In genomic region chr10:4290561-4290960, GRCm38 (mm10) we compare ENCODE assay signal across 21 mouse cellular contexts. TPM values are rescaled to one million over a fixed set of nuclear protein-coding genes. Genes with fewer than 3 reads are reported as not detected.
A peak's percentile ranks its signal among the peaks of the same experiment; 100 is the strongest.
DNase-seq lines count a peak whose midpoint lies in the region; ATAC-seq lines count a peak whose summit lies in the region.
"Had no signal": no experiment of that assay in that cellular context is flagged by ENCODE, and none has a peak within 500 bp of the region (broad histone marks: within the 10 kb centered on the region; RNA-seq: fewer than 3 reads in every experiment).

No protein-coding gene starts in this region.

- no peaks in the 10 kb centered on the region for H3K9me3 ChIP-seq in hindbrain, embryonic 11.5 days (ENCODE audit: control insufficient read depth, low read length)
- H3K9me3 ChIP-seq in hindbrain, embryonic 14.5 days (ENCODE audit: control insufficient read depth, low read length): no peaks in the 10 kb centered on the region
- H3K9me3 ChIP-seq in neural tube, embryonic 11.5 days (ENCODE audit: control insufficient read depth, low read length): no peaks in the 10 kb centered on the region
- no peaks in the 10 kb centered on the region for H3K9me3 ChIP-seq in hindbrain, embryonic 16.5 days (ENCODE audit: control insufficient read depth, low read length)
- H3K9me3 ChIP-seq: embryonic facial prominence, embryonic 12.5 days; heart, embryonic 15.5 days had no signal

- H3K36me3 ChIP-seq in hindbrain, embryonic 11.5 days (ENCODE audit: control insufficient read depth, insufficient read depth, low read length): no peaks in the 10 kb centered on the region
- H3K36me3 ChIP-seq in hindbrain, embryonic 14.5 days (replicated peaks; ENCODE audit: control insufficient read depth, insufficient read depth): no peaks in the 10 kb centered on the region
- no peaks in the 10 kb centered on the region for H3K36me3 ChIP-seq in neural tube, embryonic 11.5 days (ENCODE audit: control insufficient read depth, insufficient read depth, low read length)
- no peaks in the 10 kb centered on the region for H3K36me3 ChIP-seq in hindbrain, embryonic 16.5 days (ENCODE audit: control insufficient read depth, insufficient read depth, low read length)
- H3K36me3 ChIP-seq: embryonic facial prominence, embryonic 12.5 days; heart, embryonic 15.5 days had no signal

- no peak overlapping the region for H3K4me2 ChIP-seq in hindbrain, embryonic 11.5 days (replicated peaks; ENCODE audit: low read depth, low read length)
- no peak overlapping the region for H3K4me2 ChIP-seq in hindbrain, embryonic 14.5 days (replicated peaks)
- no peak overlapping the region for H3K4me2 ChIP-seq in neural tube, embryonic 11.5 days (ENCODE audit: low read depth)
- H3K4me2 ChIP-seq in hindbrain, embryonic 16.5 days (ENCODE audit: low read length): no peak overlapping the region
- H3K4me2 ChIP-seq: embryonic facial prominence, embryonic 12.5 days; heart, embryonic 11.5 days; heart, embryonic 15.5 days had no signal

- H3K27me3 ChIP-seq in hindbrain, embryonic 11.5 days (ENCODE audit: control insufficient read depth, insufficient read depth, low read length): no peaks in the 10 kb centered on the region
- H3K27me3 ChIP-seq in hindbrain, embryonic 14.5 days (ENCODE audit: control insufficient read depth, insufficient read depth, low read length): no peaks in the 10 kb centered on the region
- no peaks in the 10 kb centered on the region for H3K27me3 ChIP-seq in neural tube, embryonic 11.5 days (ENCODE audit: control insufficient read depth, insufficient read depth, low read length)
- no peaks in the 10 kb centered on the region for H3K27me3 ChIP-seq in hindbrain, embryonic 16.5 days (replicated peaks; ENCODE audit: control insufficient read depth, insufficient read depth, low read length)
- H3K27me3 ChIP-seq: embryonic facial prominence, embryonic 12.5 days; heart, embryonic 15.5 days had no signal

- H3K4me1 ChIP-seq in hindbrain, embryonic 11.5 days (replicated peaks; ENCODE audit: control insufficient read depth, insufficient read depth, low read length): no peaks in the 10 kb centered on the region
- no peaks in the 10 kb centered on the region for H3K4me1 ChIP-seq in hindbrain, embryonic 14.5 days (replicated peaks; ENCODE audit: control insufficient read depth, insufficient read depth, low read length)
- peaks cover 3% of the 10 kb centered on the region; the same call in 1 of the 2 replicates for H3K4me1 ChIP-seq in neural tube, embryonic 11.5 days (ENCODE audit: control insufficient read depth, insufficient read depth, low read length)
- H3K4me1 ChIP-seq in hindbrain, embryonic 16.5 days (ENCODE audit: control insufficient read depth, insufficient read depth, low read depth, low read length): no peaks in the 10 kb centered on the region

- 72% methylated on average over 6 of the region's 6 CpGs for WGBS in hindbrain, embryonic 11.5 days
- 79% methylated on average over 6 of the region's 6 CpGs for WGBS in hindbrain, embryonic 14.5 days
- 90% methylated on average over 6 of the region's 6 CpGs for WGBS in neural tube, embryonic 11.5 days
- 71% methylated on average over 6 of the region's 6 CpGs for WGBS in hindbrain, embryonic 16.5 days

- DNase-seq in hindbrain, embryonic 11.5 days (ENCODE audit: low spot score): no peak
- no peak for DNase-seq in hindbrain, embryonic 14.5 days (ENCODE audit: low spot score)
- DNase-seq in neural tube, embryonic 11.5 days (ENCODE audit: low spot score): peak; percentile 11
- no peak for DNase-seq in neural tube, embryonic 10.5 days (ENCODE audit: extremely low spot score, low spot score)
- no peak for DNase-seq in urinary bladder, adult 2 months (ENCODE audit: low spot score)
- DNase-seq in adrenal gland, adult 2 months: no peak
- DNase-seq: adrenal gland, postnatal 10 days; B cell, adult 2 months; cerebellum, adult 11 months; cerebellum, adult 8-10 months; cerebellum, postnatal 25 days; gastrocnemius, postnatal 10 days; heart, adult 2 months; heart, postnatal 14 days; kidney, adult 11 months had no signal

- ATAC-seq in hindbrain, embryonic 11.5 days (ENCODE audit: low FRiP score): peak; percentile 33; the same call in 1 of the 2 replicates
- no peak for ATAC-seq in hindbrain, embryonic 14.5 days (ENCODE audit: low FRiP score)
- no peak for ATAC-seq in neural tube, embryonic 11.5 days (ENCODE audit: insufficient read depth, low FRiP score, low TSS enrichment)
- peak; percentile 38; the same call in 1 of the 2 replicates for ATAC-seq in hindbrain, embryonic 16.5 days
- ATAC-seq: CD4-positive, CD25-positive, alpha-beta regulatory T cell, adult 4 months; forebrain, embryonic 16.5 days had no signal

- H3K9ac ChIP-seq in hindbrain, embryonic 11.5 days (ENCODE audit: low read depth, low read length): no peak overlapping the region
- no peak overlapping the region for H3K9ac ChIP-seq in hindbrain, embryonic 14.5 days
- H3K9ac ChIP-seq in neural tube, embryonic 11.5 days (ENCODE audit: low read length): no peak overlapping the region
- no peak overlapping the region for H3K9ac ChIP-seq in hindbrain, embryonic 16.5 days (ENCODE audit: low read depth, low read length)
- H3K9ac ChIP-seq: embryonic facial prominence, embryonic 12.5 days; heart, embryonic 15.5 days had no signal

- H3K27ac ChIP-seq in hindbrain, embryonic 11.5 days (ENCODE audit: low read depth, low read length): no peak overlapping the region
- H3K27ac ChIP-seq in hindbrain, embryonic 14.5 days: no peak overlapping the region
- H3K27ac ChIP-seq in neural tube, embryonic 11.5 days (ENCODE audit: low read depth, low read length): no peak overlapping the region
- H3K27ac ChIP-seq in hindbrain, embryonic 16.5 days (ENCODE audit: low read depth, low read length): no peak overlapping the region
- H3K27ac ChIP-seq: embryonic facial prominence, embryonic 12.5 days; heart, adult 2 months; heart, embryonic 15.5 days had no signal

- H3K4me3 ChIP-seq in hindbrain, embryonic 11.5 days (ENCODE audit: low read depth, low read length): no peak overlapping the region
- H3K4me3 ChIP-seq in hindbrain, embryonic 14.5 days (replicated peaks; ENCODE audit: low read length): no peak overlapping the region
- H3K4me3 ChIP-seq in neural tube, embryonic 11.5 days (ENCODE audit: low read depth, low read length): no peak overlapping the region
- no peak overlapping the region for H3K4me3 ChIP-seq in hindbrain, embryonic 16.5 days (ENCODE audit: low read length)
- H3K4me3 ChIP-seq: embryonic facial prominence, embryonic 12.5 days; heart, adult 2 months; heart, embryonic 15.5 days had no signal

RNA-seq across cellular contexts. Expression of gene Akap12, which starts 24.4 kb away (rescaled TPM):
- 59.3 and 65.9 TPM in 2 replicates for polyA plus RNA-seq in hindbrain, embryonic 11.5 days (2014; fragmentation: Nextera tagmentation; extraction: Ambion mirVana)
- polyA plus RNA-seq in hindbrain, embryonic 14.5 days (2014; fragmentation: Nextera tagmentation; extraction: Ambion mirVana): 44.4 and 47.0 TPM in 2 replicates
- 70.2 and 74.4 TPM in 2 replicates for polyA plus RNA-seq in neural tube, embryonic 11.5 days (2014; fragmentation: Nextera tagmentation; extraction: Ambion mirVana)
- polyA plus RNA-seq in hindbrain, embryonic 16.5 days (2015; fragmentation: Nextera tagmentation; extraction: Ambion mirVana): 42.4 and 50.7 TPM in 2 replicates
- 74.0 and 110 TPM in 2 replicates for polyA plus RNA-seq in urinary bladder, adult 2 months (2012; rRNA removed)
- total RNA-seq in adrenal gland, adult 2 months (2021): 10 to 100 TPM; 17.1 to 21.8 TPM
- polyA plus RNA-seq in adrenal gland, adult 2 months (2012; rRNA removed): 1.6 and 1.9 TPM in 2 replicates

Comparison
In these comparisons a context has a peak if more than half of its experiments do, and no peak if none do; other contexts are left out.
1. ATAC-seq: peak in hindbrain, embryonic 11.5 days (single experiment) and hindbrain, embryonic 16.5 days (single experiment); none in hindbrain, embryonic 14.5 days (single experiment) and neural tube, embryonic 11.5 days (single experiment).
2. RNA of gene Akap12, which starts 24.4 kb away (polyA plus RNA-seq): 70.2 to 74.4 TPM in neural tube, embryonic 11.5 days, 74.0 to 110 TPM in urinary bladder, adult 2 months, 59.3 to 65.9 TPM in hindbrain, embryonic 11.5 days, 44.4 to 47.0 TPM in hindbrain, embryonic 14.5 days and 42.4 to 50.7 TPM in hindbrain, embryonic 16.5 days; 1.6 to 1.9 TPM in adrenal gland, adult 2 months; every median in the first group is over 10 times any median in the second.